Mouse (Mus musculus) stomach, embryonic 16.5 days (tissue): Measurements from ENCODE around the gene Tprkb. TPM values are rescaled to one million over a fixed set of nuclear protein-coding genes. Genes with fewer than 3 reads are reported as not detected.
"Not testable (repeated sequence)": the region's sequence is repeated elsewhere in the genome, so short reads cannot be mapped to it uniquely, and the experiment has no call there.

Experiments used
- ATAC-seq: fragments of 200-750 bp; cut with Nextera tagmentation; 2 replicates; pipeline ENCODE4 v1.8.0; 2017; ENCODE audit warnings: moderate number of reproducible peaks, moderate TSS enrichment; ENCODE audit not compliant: insufficient read depth, low FRiP score
- H3K27ac ChIP-seq: fragments of 300-500 bp; sonication (generic); 2 replicates; pipeline ENCODE4 v1.5.1; 2014; ENCODE audit warnings: low read length
- H3K27me3 ChIP-seq: fragments of 300-500 bp; sonication (generic); 2 replicates; pipeline ENCODE4 v1.6.1; 2014; ENCODE audit warnings: low read length, control low read depth, mixed read lengths; ENCODE audit not compliant: control insufficient read depth, insufficient read depth
- H3K36me3 ChIP-seq: fragments of 300-500 bp; sonication (generic); 2 replicates; pipeline ENCODE4 v1.6.1; 2014; ENCODE audit warnings: low read length; ENCODE audit not compliant: control insufficient read depth, insufficient read depth
- H3K4me1 ChIP-seq: fragments of 300-500 bp; sonication (generic); 2 replicates; pipeline ENCODE4 v1.6.1; 2014; ENCODE audit warnings: low read length, control low read depth, mixed read lengths; ENCODE audit not compliant: control insufficient read depth, insufficient read depth
- H3K4me2 ChIP-seq: fragments of 300-500 bp; sonication (generic); 2 replicates; pipeline ENCODE4 v1.6.1; 2014; ENCODE audit warnings: low read depth, low read length, mixed read lengths
- H3K4me3 ChIP-seq: fragments of 300-500 bp; sonication (generic); replicated peaks from 2 replicates; pipeline ENCODE4 v1.5.1; 2014; ENCODE audit warnings: mild to moderate bottlenecking, low read length
- H3K9ac ChIP-seq: fragments of 300-500 bp; sonication (generic); 2 replicates; pipeline ENCODE4 v1.6.1; 2014; ENCODE audit warnings: low read length
- H3K9me3 ChIP-seq: fragments of 300-500 bp; sonication (generic); replicated peaks from 2 replicates; pipeline ENCODE4 v1.6.1; 2016; ENCODE audit warnings: low read length, control low read depth; ENCODE audit not compliant: control insufficient read depth
- WGBS: fragments of 180-500 bp; shearing (Covaris S2); extraction: QIAGEN DNeasy Blood & Tissue Kit; methylation state at CpG from one replicate; pipeline ENCODE4 v1.1.7; 2014; 5-methylcytosine and 5-hydroxymethylcytosine counted together
- polyA plus RNA-seq: library from polyadenylated mRNA; unstranded; fragments of >200 nt; fragmentation: Nextera tagmentation; extraction: Ambion mirVana; gene quantifications from 2 replicates; pipeline ENCODE4 v1.2.1, GENCODE M21; 2015

Tprkb gene
- polyA plus RNA-seq, 1 experiment from 2014 or later: 30.8 TPM

- H3K36me3 ChIP-seq: peaks cover 14% of the 10 kb centered on the region; the same call in 1 of the 2 replicates
- H3K27ac ChIP-seq: no peak overlapping the region
- WGBS: 88% methylated on average over 9 of the region's 9 CpGs
- H3K4me1 ChIP-seq: no peaks in the 10 kb centered on the region
- no peaks in the 10 kb centered on the region for H3K9me3 ChIP-seq
- H3K4me2 ChIP-seq: no peak overlapping the region
- no peaks in the 10 kb centered on the region for H3K27me3 ChIP-seq
- H3K4me3 ChIP-seq: no peak overlapping the region
- H3K9ac ChIP-seq: no peak overlapping the region
- no peak for ATAC-seq
These were observed 16.1 kb downstream of the Tprkb start for GRCm38 (mm10) chr6:85927476-85928464.

GRCm38 (mm10) chr6:85929312-85929711, 17.6 kb downstream of the Tprkb start:
- H3K27ac ChIP-seq: no peak overlapping the region
- no peaks in the 10 kb centered on the region for H3K9me3 ChIP-seq
- ATAC-seq: 0 out of 2 replicates have a peak, but pooled peaks have one; percentile 21
- no peaks in the 10 kb centered on the region for H3K27me3 ChIP-seq
- H3K36me3 ChIP-seq: peaks cover 14% of the 10 kb centered on the region; the same call in 1 of the 2 replicates
- no peak overlapping the region for H3K9ac ChIP-seq
- no peak overlapping the region for H3K4me2 ChIP-seq
- no peak overlapping the region for H3K4me3 ChIP-seq
- no peaks in the 10 kb centered on the region for H3K4me1 ChIP-seq
- 81% methylated on average over 1 of the region's 1 CpGs for WGBS

DNA sequence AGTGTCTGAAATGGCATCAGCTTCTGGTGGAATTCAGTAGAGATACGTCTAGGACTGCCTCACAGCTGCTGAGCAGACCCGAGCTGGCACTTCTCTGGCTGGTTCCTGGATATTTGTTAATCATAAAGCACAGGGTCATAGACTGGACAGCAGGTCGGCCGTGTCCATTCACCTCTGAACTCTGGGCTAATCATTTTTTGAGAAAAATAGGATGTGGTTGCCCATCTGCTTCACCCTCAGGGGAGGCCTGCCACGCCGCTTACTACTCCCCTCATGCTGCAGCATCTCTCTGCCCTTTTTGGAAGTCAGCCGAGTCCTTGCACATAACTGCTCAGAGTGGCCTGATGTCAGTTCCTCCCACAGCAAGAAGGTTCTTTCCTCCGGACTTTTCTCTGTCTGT, 22.4 kb downstream of the Tprkb start:
- Histone ChIP-seq H3K4me3 (no peak overlapping the region), H3K36me3 (peaks cover 7% of the 10 kb centered on the region; the same call in 1 of the 2 replicates), H3K4me2 (no peak overlapping the region), H3K27ac (no peak overlapping the region), H3K9me3 (no peaks in the 10 kb centered on the region), H3K27me3 (no peaks in the 10 kb centered on the region), H3K9ac (no peak overlapping the region), H3K4me1 (no peaks in the 10 kb centered on the region)
- 76% methylated on average over 8 of the region's 8 CpGs for WGBS
- ATAC-seq: no peak

DNA sequence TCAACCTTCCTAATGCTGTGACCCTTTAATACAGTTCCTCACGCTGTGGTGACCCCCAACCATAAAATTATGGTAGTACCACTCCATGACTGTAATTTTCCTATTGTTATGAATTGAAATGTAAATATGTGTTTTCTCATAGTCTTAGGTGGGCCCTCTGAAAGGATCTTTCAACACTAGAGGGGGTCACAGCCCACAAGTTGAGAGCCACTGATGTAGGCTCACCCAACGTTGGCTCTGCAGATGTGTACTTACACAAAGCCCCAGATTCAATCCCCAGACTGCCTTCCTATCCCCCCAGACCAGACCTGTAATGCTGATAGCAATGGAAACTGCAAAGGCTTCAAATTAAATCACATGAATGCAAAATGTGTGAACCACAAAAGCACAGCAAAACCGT, 24.0 kb downstream of the Tprkb start:
- H3K4me1 ChIP-seq: no peaks in the 10 kb centered on the region
- H3K36me3 ChIP-seq: no peaks in the 10 kb centered on the region
- no peak overlapping the region for H3K4me2 ChIP-seq
- WGBS: 62% methylated on average over 3 of the region's 3 CpGs
- no peak for ATAC-seq
- H3K27ac ChIP-seq: no peak overlapping the region
- no peaks in the 10 kb centered on the region for H3K27me3 ChIP-seq
- H3K4me3 ChIP-seq: no peak overlapping the region
- H3K9me3 ChIP-seq: no peaks in the 10 kb centered on the region
- no peak overlapping the region for H3K9ac ChIP-seq

DNA sequence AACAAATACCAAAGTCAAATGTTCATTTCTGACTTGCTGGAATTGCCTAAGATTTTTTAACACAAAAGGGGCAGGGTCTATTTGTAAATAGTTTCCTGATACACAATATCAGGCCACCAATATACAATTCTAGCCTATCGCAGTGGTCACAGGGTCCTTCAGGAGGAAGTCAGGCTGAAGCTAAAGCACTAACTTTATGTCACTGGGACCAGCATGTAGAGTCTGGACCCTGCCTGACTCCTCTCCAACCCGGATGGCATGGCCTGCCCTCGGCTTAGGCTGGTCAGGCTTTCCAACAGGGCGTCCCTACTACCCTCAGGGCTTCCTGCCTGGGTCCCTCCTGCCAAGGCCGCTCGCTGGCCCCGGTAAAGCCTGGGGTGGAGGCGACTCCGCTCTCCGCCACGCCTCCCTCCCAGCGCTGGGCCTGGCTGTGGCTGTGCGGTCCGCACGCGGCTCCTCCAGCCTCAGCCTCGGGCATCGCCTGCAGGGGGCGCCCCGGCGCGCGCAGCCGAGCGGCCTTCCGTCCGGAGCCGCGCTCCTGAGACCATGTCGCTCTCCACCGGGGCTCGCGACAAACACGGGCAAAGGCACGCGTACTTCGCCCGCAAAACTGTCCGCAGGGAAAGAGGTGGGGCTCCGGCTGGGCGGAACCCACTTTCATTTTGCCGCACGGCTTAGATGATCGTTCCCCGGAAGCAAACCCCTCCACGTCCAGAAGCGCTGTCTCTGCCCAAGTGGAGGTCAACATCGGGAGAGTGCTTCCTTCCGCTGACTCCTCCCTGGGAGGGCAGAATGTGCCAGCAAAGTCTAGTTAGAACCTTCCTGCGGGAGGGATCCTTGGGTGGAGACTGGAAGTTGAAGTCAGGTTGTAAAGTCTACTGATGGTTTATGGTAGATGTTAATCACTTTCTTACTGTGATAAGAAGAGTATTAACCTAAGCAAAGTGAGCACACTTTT, 25.1 kb downstream of the Tprkb start:
- peak overlapping the region; percentile 66 for H3K4me2 ChIP-seq
- H3K4me3 ChIP-seq: peak overlapping the region; percentile 53
- WGBS: under 1% methylated on average over 50 of the region's 50 CpGs
- H3K9me3 ChIP-seq, H3K36me3 ChIP-seq, H3K4me1 ChIP-seq, H3K27me3 ChIP-seq: not testable (repeated sequence)
- peak overlapping the region; percentile 71 for H3K9ac ChIP-seq
- ATAC-seq: peak; percentile 96
- H3K27ac ChIP-seq: peak overlapping the region; percentile 66

DNA sequence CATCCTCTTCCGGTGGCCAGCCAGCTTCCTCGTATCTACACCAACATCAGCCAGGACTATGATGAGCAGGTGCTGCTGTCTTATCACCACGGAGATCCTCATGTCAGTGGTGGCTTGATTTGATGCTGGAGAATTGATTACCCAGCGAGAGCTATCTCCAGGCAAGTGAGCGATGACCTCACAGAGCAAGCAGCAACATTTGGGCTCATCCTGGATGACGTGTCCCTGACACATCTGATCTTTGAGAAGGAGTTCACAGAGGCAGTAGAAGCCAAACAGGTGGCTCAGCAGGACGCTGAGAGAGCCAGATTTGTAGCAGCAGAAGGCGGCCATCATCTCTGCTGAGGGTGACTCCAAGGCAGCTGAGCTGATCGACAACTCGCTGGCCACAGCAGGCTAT, 27.0 kb downstream of the Tprkb start:
- Histone ChIP-seq H3K36me3 (peaks cover 9% of the 10 kb centered on the region), H3K4me1 (no peaks in the 10 kb centered on the region), H3K4me2 (no peak overlapping the region), H3K9me3 (no peaks in the 10 kb centered on the region), H3K9ac (no peak overlapping the region), H3K4me3 (no peak overlapping the region), H3K27ac (no peak overlapping the region), H3K27me3 (no peaks in the 10 kb centered on the region)
- WGBS: 66% methylated on average over 10 of the region's 10 CpGs
- no peak for ATAC-seq

DNA sequence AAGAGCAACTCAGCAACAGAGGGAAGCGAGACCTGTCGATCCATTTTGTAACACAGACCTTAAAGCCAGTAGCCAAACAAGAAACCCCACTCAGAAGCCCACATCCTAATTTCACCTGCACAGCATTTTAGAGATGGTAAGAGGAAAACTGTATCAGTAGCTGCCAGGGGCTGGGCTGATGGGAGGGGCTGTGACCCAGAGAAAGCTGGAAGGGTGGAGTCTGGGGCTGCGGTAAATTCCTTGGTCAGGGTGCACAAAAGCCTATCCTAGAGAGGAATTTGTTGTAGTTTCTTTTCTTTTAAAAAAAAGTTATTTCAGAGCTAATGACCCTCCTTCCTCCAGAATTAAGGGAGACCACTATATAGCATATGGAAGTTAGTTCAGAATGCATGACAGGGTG, 30.8 kb downstream of the Tprkb start:
- no peak overlapping the region for H3K9ac ChIP-seq
- H3K36me3 ChIP-seq: peaks cover 37% of the 10 kb centered on the region
- H3K4me3 ChIP-seq: no peak overlapping the region
- no peak overlapping the region for H3K27ac ChIP-seq
- H3K4me2 ChIP-seq: no peak overlapping the region
- no peaks in the 10 kb centered on the region for H3K27me3 ChIP-seq
- ATAC-seq: no peak
- H3K9me3 ChIP-seq: no peaks in the 10 kb centered on the region
- no peaks in the 10 kb centered on the region for H3K4me1 ChIP-seq
- WGBS: 91% methylated on average over 3 of the region's 3 CpGs

DNA sequence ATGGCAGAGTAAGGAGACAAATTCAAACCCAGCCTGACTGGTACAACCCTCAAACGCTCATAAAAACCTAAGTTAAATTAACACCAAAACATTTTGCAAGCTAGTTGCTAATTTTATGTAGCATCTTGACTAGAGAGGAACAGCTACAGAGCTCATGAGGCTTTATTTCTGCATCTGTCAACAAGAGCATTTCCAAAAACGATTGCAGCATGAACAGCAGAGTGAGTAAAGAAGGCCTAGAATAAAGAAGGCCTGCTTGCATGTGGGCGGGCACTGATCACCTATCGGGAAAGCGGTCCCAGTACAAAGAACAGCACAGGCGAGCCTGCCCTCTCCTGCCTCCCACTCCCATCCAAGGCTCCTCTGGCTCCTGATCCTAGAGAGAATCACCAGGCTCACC, 36.9 kb downstream of the Tprkb start:
- Histone ChIP-seq H3K4me2 (no peak overlapping the region), H3K9ac (no peak overlapping the region), H3K36me3 (peaks cover 50% of the 10 kb centered on the region), H3K4me3 (no peak overlapping the region), H3K9me3 (no peaks in the 10 kb centered on the region), H3K27me3 (no peaks in the 10 kb centered on the region), H3K4me1 (no peaks in the 10 kb centered on the region), H3K27ac (no peak overlapping the region)
- WGBS: 86% methylated on average over 6 of the region's 6 CpGs
- ATAC-seq: no peak

DNA sequence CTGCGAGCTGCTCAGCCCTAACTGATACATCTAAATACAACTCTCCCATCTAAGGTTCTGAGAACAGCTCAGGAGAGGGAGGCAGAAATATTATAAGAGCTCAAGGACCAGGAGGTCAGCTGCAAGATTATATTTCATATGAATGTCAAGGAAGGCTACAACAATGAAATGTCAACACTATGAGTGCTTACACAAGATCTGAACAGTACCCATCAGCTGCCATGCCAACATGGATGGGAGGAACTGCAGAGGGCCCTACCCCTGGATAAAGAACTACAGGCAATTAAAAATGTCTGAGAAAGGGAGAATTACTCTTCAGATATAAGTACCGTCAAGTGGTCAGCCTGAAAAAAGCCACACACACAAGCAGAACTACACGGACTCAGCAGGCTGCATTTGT, 45.9 kb downstream of the Tprkb start:
- no peaks in the 10 kb centered on the region for H3K27me3 ChIP-seq
- H3K4me1 ChIP-seq: peaks cover 10% of the 10 kb centered on the region; the same call in 1 of the 2 replicates
- H3K4me3 ChIP-seq: no peak overlapping the region
- H3K36me3 ChIP-seq: peaks cover 18% of the 10 kb centered on the region
- 80% methylated on average over 3 of the region's 3 CpGs for WGBS
- no peak for ATAC-seq
- H3K9me3 ChIP-seq: no peaks in the 10 kb centered on the region
- no peak overlapping the region for H3K27ac ChIP-seq
- H3K9ac ChIP-seq: no peak overlapping the region
- no peak overlapping the region for H3K4me2 ChIP-seq
